Comparison of ENCODE assay signal across 12 mouse cellular contexts in genomic region chrX:96674871-96675270, GRCm38 (mm10). TPM values are rescaled to one million over a fixed set of nuclear protein-coding genes. Genes with fewer than 3 reads are reported as not detected.
"Had no signal": no experiment of that assay in that cellular context is flagged by ENCODE, and none has a peak within 500 bp of the region (broad histone marks: within the 10 kb centered on the region; RNA-seq: fewer than 3 reads in every experiment).

No protein-coding gene starts in this region.

- DNase-seq: gastrocnemius, postnatal 10 days; heart, adult 2 months; heart, postnatal 14 days; heart, postnatal 4 days; kidney, adult 18-20 months; kidney, adult 8-10 months; kidney, postnatal 10 days; kidney, postnatal 25 days; kidney, postnatal 4 days; liver; liver, embryonic 13.5 days had no signal

RNA-seq across cellular contexts. Expression of gene Gpr165, which starts 38.4 kb away (rescaled TPM):
- total RNA-seq: granulocyte monocyte progenitor cell, adult 5-6 weeks had no signal
